Mouse (Mus musculus) T-cell, adult 2 months (primary cell): ENCODE data around the gene Igfn1.

Experiments
- DNase-seq: peaks from one replicate; pipeline ENCODE4 v3.0.0; 2022; ENCODE audit warnings: low spot score

Igfn1 gene

GRCm38 (mm10) chr1:135929876-135930275 is 76.3 kb downstream of the Igfn1 start:
- DNase-seq, result no peak

- DNase-seq, result no peak
These were observed 80.3 kb downstream of the Igfn1 start for GRCm38 (mm10) chr1:135925848-135926247.

- DNase-seq, result no peak
These were observed 81.7 kb downstream of the Igfn1 start for GRCm38 (mm10) chr1:135924377-135924994.

- DNase-seq, result no peak
These were observed 82.9 kb downstream of the Igfn1 start for GRCm38 (mm10) chr1:135923229-135923628.

- no peak for DNase-seq
These were observed 87.3 kb downstream of the Igfn1 start, which contains the start of gene Pkp1 for GRCm38 (mm10) chr1:135918644-135919407. Gene Pkp1, minus strand, starts transcription at chr1:135919207.

GRCm38 (mm10) chr1:135917206-135917605 is 88.9 kb downstream of the Igfn1 start:
- no peak for DNase-seq

- no peak for DNase-seq
These were observed 89.6 kb downstream of the Igfn1 start for GRCm38 (mm10) chr1:135916486-135917058.

GRCm38 (mm10) chr1:135913657-135914056 is 92.5 kb downstream of the Igfn1 start:
- no peak for DNase-seq

- no peak for DNase-seq
These were observed 96.8 kb downstream of the Igfn1 start for GRCm38 (mm10) chr1:135909381-135909780.

- DNase-seq, result no peak
These were observed 99.4 kb downstream of the Igfn1 start for GRCm38 (mm10) chr1:135906736-135907135.
